In the genomic region with DNA sequence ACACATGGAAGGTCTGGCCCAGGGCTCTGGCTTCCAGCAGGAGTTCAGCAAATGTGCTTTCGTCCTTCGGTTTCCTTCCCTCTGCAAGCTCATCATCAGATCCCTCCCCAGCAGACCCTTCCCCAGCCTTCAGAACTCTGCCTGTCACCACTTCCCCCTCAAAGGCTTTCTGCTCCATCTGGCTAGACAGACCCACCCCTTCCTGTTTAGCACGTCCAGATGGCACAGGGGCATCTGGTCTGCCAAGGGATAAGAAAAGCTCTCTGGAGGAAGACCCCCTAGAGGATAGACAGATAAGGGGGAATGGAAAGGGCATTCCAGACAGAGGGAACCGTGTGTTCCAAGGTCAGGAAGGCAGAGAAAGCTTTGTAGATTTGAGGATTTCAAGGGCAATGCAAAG, we compare ENCODE assay signal across 11 mouse cellular contexts. TPM values are rescaled to one million over a fixed set of nuclear protein-coding genes. Genes with fewer than 3 reads are reported as not detected.
DNase-seq lines count a peak whose midpoint lies in the region; ATAC-seq and TF ChIP-seq lines count a peak whose summit lies in the region.
"Had no signal": no experiment of that assay in that cellular context is flagged by ENCODE, and none has a peak within 500 bp of the region (broad histone marks: within the 10 kb centered on the region; RNA-seq: fewer than 3 reads in every experiment).

No protein-coding gene starts in this region.

- DNase-seq in cerebellum, postnatal 14 days: peak; percentile 51 to 67
- no peak for DNase-seq in cerebellum, adult 11 months
- DNase-seq in neural tube, embryonic 10.5 days (ENCODE audit: extremely low spot score, low spot score): peak; percentile 41
- DNase-seq in heart, postnatal 0 days (ENCODE audit: low spot score): peak; percentile 39
- DNase-seq in adrenal gland, adult 18-20 months (ENCODE audit: low spot score in 2 of 2): no peak
- no peak for DNase-seq in lung, postnatal 36 days
- no peak for DNase-seq in layer of hippocampus, adult 8-10 months (ENCODE audit: low spot score in 2 of 2)

- peaks cover 55% of the 10 kb centered on the region for H3K4me1 ChIP-seq in neural tube, embryonic 15.5 days
- peaks cover 66% of the 10 kb centered on the region for H3K4me1 ChIP-seq in heart, postnatal 0 days (ENCODE audit: control insufficient read depth, insufficient read depth)

- no peaks in the 10 kb centered on the region for H3K9me3 ChIP-seq in neural tube, embryonic 15.5 days (replicated peaks)
- no peaks in the 10 kb centered on the region for H3K9me3 ChIP-seq in heart, postnatal 0 days (replicated peaks; ENCODE audit: control insufficient read depth, low read length)
- H3K9me3 ChIP-seq: embryonic facial prominence, embryonic 15.5 days; limb, embryonic 12.5 days; stomach, embryonic 15.5 days had no signal

- no peaks in the 10 kb centered on the region for H3K36me3 ChIP-seq in neural tube, embryonic 15.5 days
- peaks cover 6% of the 10 kb centered on the region for H3K36me3 ChIP-seq in heart, postnatal 0 days (replicated peaks; ENCODE audit: control insufficient read depth, insufficient read depth, low read length)
- H3K36me3 ChIP-seq: embryonic facial prominence, embryonic 15.5 days; stomach, embryonic 15.5 days had no signal

- no peaks in the 10 kb centered on the region for H3K27me3 ChIP-seq in neural tube, embryonic 15.5 days (replicated peaks)
- H3K27me3 ChIP-seq in heart, postnatal 0 days (ENCODE audit: control insufficient read depth, insufficient read depth, low read length): no peaks in the 10 kb centered on the region
- H3K27me3 ChIP-seq: embryonic facial prominence, embryonic 15.5 days; limb, embryonic 12.5 days; stomach, embryonic 15.5 days had no signal

- H3K27ac ChIP-seq in neural tube, embryonic 15.5 days (replicated peaks): no peak overlapping the region
- H3K27ac ChIP-seq in heart, postnatal 0 days (ENCODE audit: low read depth): peak overlapping the region; percentile 92
- H3K27ac ChIP-seq: limb, embryonic 12.5 days had no signal

- TF ChIP-seq EP300 in heart, postnatal 0 days (IDR thresholded peaks at IDR 0.05; ENCODE audit: low read depth): no peak

- ATAC-seq in neural tube, embryonic 15.5 days (ENCODE audit: low FRiP score): no peak
- no peak for ATAC-seq in heart, postnatal 0 days (ENCODE audit: insufficient read depth, low read depth)

- H3K4me3 ChIP-seq in neural tube, embryonic 15.5 days (replicated peaks): no peak overlapping the region
- peak overlapping the region; percentile 20; the same call in 1 of the 2 replicates for H3K4me3 ChIP-seq in heart, postnatal 0 days (ENCODE audit: low read depth, low read length)
- H3K4me3 ChIP-seq: embryonic facial prominence, embryonic 15.5 days; limb, embryonic 12.5 days; stomach, embryonic 15.5 days had no signal

- no peak overlapping the region for H3K9ac ChIP-seq in neural tube, embryonic 15.5 days (replicated peaks)
- peak overlapping the region; percentile 18; the same call in 1 of the 2 replicates for H3K9ac ChIP-seq in heart, postnatal 0 days (replicated peaks; ENCODE audit: low read depth, low read length)
- H3K9ac ChIP-seq: embryonic facial prominence, embryonic 15.5 days; limb, embryonic 12.5 days; stomach, embryonic 15.5 days had no signal

- H3K4me2 ChIP-seq in neural tube, embryonic 15.5 days: no peak overlapping the region
- peak overlapping the region; percentile 53 for H3K4me2 ChIP-seq in heart, postnatal 0 days (ENCODE audit: low read depth, low read length)
- H3K4me2 ChIP-seq: limb, embryonic 12.5 days; stomach, embryonic 15.5 days had no signal

- WGBS in neural tube, embryonic 15.5 days: 34% methylated on average over 4 of the region's 4 CpGs
- 7% methylated on average over 4 of the region's 4 CpGs for WGBS in heart, postnatal 0 days

- TF ChIP-seq CTCF in heart, postnatal 0 days (IDR thresholded peaks at IDR 0.05; ENCODE audit: low read depth): no peak

RNA-seq across cellular contexts. Expression of a gene that starts 53.1 kb away (rescaled TPM):
- 4.1 and 4.8 TPM in 2 replicates for polyA plus RNA-seq in neural tube, embryonic 15.5 days (2015; fragmentation: Nextera tagmentation; extraction: Ambion mirVana)
- 33.6 and 36.8 TPM in 2 replicates for total RNA-seq in heart, postnatal 0 days (2014; rRNA removed; ENCODE audit: low replicate concordance)
- polyA plus RNA-seq in heart, postnatal 0 days (2015; fragmentation: Nextera tagmentation; extraction: Ambion mirVana): 1.4 and 1.7 TPM in 2 replicates
- 1 to 10 TPM; 5.4 to 6.8 TPM for total RNA-seq in adrenal gland, adult 18-20 months (2021)
- 10 to 100 TPM; 52.6 to 70.1 (median 59.9) TPM for total RNA-seq in layer of hippocampus, adult 8-10 months (2022)

Comparison
In these comparisons a context has a peak if more than half of its experiments do, and no peak if none do; other contexts are left out.
1. DNase-seq: peak in cerebellum, postnatal 14 days (2 of 2), neural tube, embryonic 10.5 days (single experiment) and heart, postnatal 0 days (single experiment); none in cerebellum, adult 11 months (single experiment), adrenal gland, adult 18-20 months (0 of 2), lung, postnatal 36 days (single experiment) and layer of hippocampus, adult 8-10 months (0 of 2).